Mouse (Mus musculus): ENCODE measurements around the gene Coro2a. TPM values are rescaled to one million over a fixed set of nuclear protein-coding genes. Genes with fewer than 3 reads are reported as not detected.

Gene Coro2a
- polyA plus RNA-seq, 2 experiments, result 2.2 to 3.2 TPM

DNA sequence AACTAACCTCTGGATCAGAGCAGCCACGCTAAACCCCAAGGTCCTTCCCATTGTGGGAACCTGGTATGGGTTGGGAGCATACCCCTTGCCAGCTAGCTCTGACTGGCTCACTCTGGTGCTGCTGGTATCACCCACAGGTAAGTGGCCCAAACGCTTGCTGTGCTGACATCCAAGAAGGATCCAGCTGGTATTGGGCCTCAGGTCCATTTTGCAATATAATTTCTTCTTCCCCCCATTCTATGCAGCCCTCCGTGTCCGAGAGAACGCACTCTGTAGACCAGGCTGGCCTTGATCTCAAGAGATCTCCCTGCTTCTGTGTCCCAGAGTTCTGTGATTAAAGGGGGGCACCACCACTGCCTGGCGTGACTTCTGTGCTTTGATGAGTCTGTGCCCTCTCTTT lies 108.9 kb downstream of the Coro2a start:
- ATAC-seq (ENCODE audit: low FRiP score, low read depth), result no peak
- 89% methylated on average over 6 of the region's 6 CpGs for WGBS
- DNase-seq (ENCODE audit: low spot score), result no peak
- TF ChIP-seq POLR2A (IDR thresholded peaks at IDR 0.05; ENCODE audit: borderline replicate concordance, extremely low read depth, insufficient read depth, insufficient read length), result no peak
- no peak overlapping the region for H3K4me2 ChIP-seq (replicated peaks; ENCODE audit: low read depth, low read length, severe bottlenecking)
- no peak overlapping the region for H3K27ac ChIP-seq (replicated peaks; ENCODE audit: low read depth, low read length)
- H3K27me3 ChIP-seq (ENCODE audit: control insufficient read depth, insufficient read depth, low read length), result no peaks in the 10 kb centered on the region
- no peak overlapping the region for H3K4me3 ChIP-seq (replicated peaks; ENCODE audit: low read length)
- peaks cover 46% of the 10 kb centered on the region for H3K36me3 ChIP-seq (ENCODE audit: control insufficient read depth, insufficient read depth, low read length)
- no peak overlapping the region for H3K9ac ChIP-seq (ENCODE audit: low read depth, low read length, severe bottlenecking)
- H3K4me1 ChIP-seq (ENCODE audit: control insufficient read depth, insufficient read depth, low read length), result peaks cover 5% of the 10 kb centered on the region
- H3K9me3 ChIP-seq (ENCODE audit: control insufficient read depth, low read length), result no peaks in the 10 kb centered on the region

DNA sequence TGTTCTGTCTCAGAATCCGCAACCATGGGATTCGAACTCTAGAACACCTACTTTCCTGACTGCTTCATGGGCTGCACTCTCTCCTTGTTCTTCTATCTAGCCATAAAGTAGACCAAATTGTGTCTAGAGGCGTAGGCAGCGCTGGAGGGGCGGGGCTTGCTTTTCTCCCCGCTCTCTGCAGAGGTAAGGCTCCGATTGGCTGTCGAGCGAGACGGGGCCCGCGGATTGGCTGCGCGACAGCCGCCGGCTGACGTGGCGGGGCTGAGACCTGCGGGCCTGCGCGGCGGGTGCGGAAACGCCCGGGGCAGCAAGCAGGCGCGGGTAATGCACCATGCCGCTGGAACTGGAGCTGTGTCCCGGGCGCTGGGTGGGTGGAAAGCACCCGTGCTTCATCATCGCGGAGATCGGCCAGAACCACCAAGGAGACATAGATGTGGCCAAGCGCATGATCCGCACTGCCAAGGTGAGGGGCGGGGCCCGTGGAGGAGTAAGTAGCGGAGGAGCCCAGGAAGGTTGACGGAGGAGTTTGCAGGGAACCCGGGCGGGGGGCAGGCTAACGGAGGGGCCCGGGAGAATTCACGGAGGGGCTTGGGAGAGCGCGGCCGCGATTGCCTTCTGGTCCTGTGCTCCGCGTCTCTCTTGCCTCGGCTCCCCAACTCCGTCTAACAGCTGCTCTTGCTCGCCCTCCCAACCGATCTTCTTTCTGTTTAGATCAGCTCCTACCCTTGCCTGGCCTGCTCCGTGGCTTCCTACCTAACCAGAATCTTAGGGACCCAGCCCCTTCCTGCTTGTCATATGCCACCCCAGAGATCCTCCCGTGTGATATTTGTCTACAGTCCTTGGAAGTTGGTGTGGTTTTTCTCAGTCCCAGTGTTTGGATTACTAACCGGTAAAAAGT lies 112.7 kb downstream of the Coro2a start, which contains the start of gene Nans:
TSS of gene Nans (plus strand) at position 221 of the 898 bp plus-strand sequence.
- TF ChIP-seq POLR2A (IDR thresholded peaks at IDR 0.05; ENCODE audit: borderline replicate concordance, extremely low read depth, insufficient read depth, insufficient read length), result 0 out of 2 replicates have a peak, but pooled peaks have one; percentile 31
- Histone ChIP-seq H3K4me2 (replicated peaks; ENCODE audit: low read depth, low read length, severe bottlenecking) (peak within 1 kb of the TSS; percentile 64), H3K27ac (replicated peaks; ENCODE audit: low read depth, low read length) (peak within 1 kb of the TSS; percentile 75), H3K36me3 (ENCODE audit: control insufficient read depth, insufficient read depth, low read length) (peaks cover 21% of the 10 kb centered on the region), H3K9me3 (ENCODE audit: control insufficient read depth, low read length) (no peaks in the 10 kb centered on the region), H3K4me3 (replicated peaks; ENCODE audit: low read length) (peak within 1 kb of the TSS; percentile 84), H3K4me1 (ENCODE audit: control insufficient read depth, insufficient read depth, low read length) (peaks cover 5% of the 10 kb centered on the region), H3K27me3 (ENCODE audit: control insufficient read depth, insufficient read depth, low read length) (no peaks in the 10 kb centered on the region), H3K9ac (ENCODE audit: low read depth, low read length, severe bottlenecking) (peak within 1 kb of the TSS; percentile 78)
- DNase-seq (ENCODE audit: low spot score), result peak; percentile 96
- ATAC-seq (ENCODE audit: low FRiP score, low read depth), result peak; percentile 99
- WGBS, result 1% methylated on average over 51 of the region's 58 CpGs

DNA sequence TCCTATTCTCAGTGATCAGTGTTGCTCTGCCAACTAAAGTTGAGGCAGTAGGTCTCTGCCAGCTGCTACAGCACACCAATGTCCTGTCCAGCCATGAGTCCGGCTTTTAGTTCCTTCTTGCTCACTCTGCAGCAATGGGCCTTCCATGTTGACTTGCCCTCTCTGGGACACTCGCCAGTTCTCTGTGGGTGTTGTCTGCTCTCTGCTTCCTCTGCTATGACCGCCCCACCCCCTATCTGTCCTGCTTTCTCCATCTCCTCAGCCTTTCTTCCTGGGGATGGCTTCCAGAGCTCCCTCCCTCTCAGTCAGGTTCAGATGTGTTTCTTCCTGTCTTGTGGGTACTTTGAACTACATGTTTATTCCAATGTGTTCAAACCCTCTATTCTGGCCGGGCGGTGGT lies 114.7 kb downstream of the Coro2a start:
- ATAC-seq (ENCODE audit: low FRiP score, low read depth) (no peak), DNase-seq (ENCODE audit: low spot score) (no peak)
- H3K36me3 ChIP-seq (ENCODE audit: control insufficient read depth, insufficient read depth, low read length), result 0 out of 2 replicates have a peak, but pooled peaks cover 1% of the 10 kb centered on the region
- peaks cover 5% of the 10 kb centered on the region for H3K4me1 ChIP-seq (ENCODE audit: control insufficient read depth, insufficient read depth, low read length)
- TF ChIP-seq POLR2A (IDR thresholded peaks at IDR 0.05; ENCODE audit: borderline replicate concordance, extremely low read depth, insufficient read depth, insufficient read length), result no peak
- no peak overlapping the region for H3K9ac ChIP-seq (ENCODE audit: low read depth, low read length, severe bottlenecking)
- no peaks in the 10 kb centered on the region for H3K27me3 ChIP-seq (ENCODE audit: control insufficient read depth, insufficient read depth, low read length)
- H3K9me3 ChIP-seq (ENCODE audit: control insufficient read depth, low read length), result no peaks in the 10 kb centered on the region
- H3K4me3 ChIP-seq (replicated peaks; ENCODE audit: low read length), result no peak overlapping the region
- no peak overlapping the region for H3K4me2 ChIP-seq (replicated peaks; ENCODE audit: low read depth, low read length, severe bottlenecking)
- WGBS, result 96% methylated on average over 5 of the region's 5 CpGs
- H3K27ac ChIP-seq (replicated peaks; ENCODE audit: low read depth, low read length), result no peak overlapping the region

Other genes with a start within 250 kb of the Coro2a start
- 9.1 and 9.2 TPM in 2 replicates for gene Trmo, start 212.8 kb downstream of the Coro2a start, polyA plus RNA-seq (2012; rRNA removed)
- 7.8 and 11.3 TPM in 2 replicates for gene Trmo, start 212.8 kb downstream of the Coro2a start, polyA plus RNA-seq (2014; fragmentation: Nextera tagmentation; extraction: Ambion mirVana)
- gene Hemgn, start 188.7 kb downstream of the Coro2a start, polyA plus RNA-seq (2012; rRNA removed), result 0.41 and 0.60 TPM in 2 replicates
- gene Hemgn, start 188.7 kb downstream of the Coro2a start, polyA plus RNA-seq (2014; fragmentation: Nextera tagmentation; extraction: Ambion mirVana), result 0.45 and 0.80 TPM in 2 replicates
- gene Anp32b, start 151.3 kb downstream of the Coro2a start, polyA plus RNA-seq (2012; rRNA removed), result 79.2 and 159 TPM in 2 replicates
- gene Anp32b, start 151.3 kb downstream of the Coro2a start, polyA plus RNA-seq (2014; fragmentation: Nextera tagmentation; extraction: Ambion mirVana), result 245 and 249 TPM in 2 replicates
- 75.9 and 82.4 TPM in 2 replicates for gene Nans, start 113.0 kb downstream of the Coro2a start, polyA plus RNA-seq (2012; rRNA removed)
- gene Nans, start 113.0 kb downstream of the Coro2a start, polyA plus RNA-seq (2014; fragmentation: Nextera tagmentation; extraction: Ambion mirVana), result 84.1 and 84.5 TPM in 2 replicates
- gene Trim14, start 66.1 kb downstream of the Coro2a start, polyA plus RNA-seq (2012; rRNA removed), result 1.6 and 2.5 TPM in 2 replicates
- 2.6 and 3.3 TPM in 2 replicates for gene Trim14, start 66.1 kb downstream of the Coro2a start, polyA plus RNA-seq (2014; fragmentation: Nextera tagmentation; extraction: Ambion mirVana)
- gene Tbc1d2, start 48.0 kb upstream of the Coro2a start, polyA plus RNA-seq (2012; rRNA removed), result 2.1 and 2.3 TPM in 2 replicates
- gene Tbc1d2, start 48.0 kb upstream of the Coro2a start, polyA plus RNA-seq (2014; fragmentation: Nextera tagmentation; extraction: Ambion mirVana), result 1.5 and 1.9 TPM in 2 replicates

Measured in limb, embryonic 14.5 days (tissue).